Mouse (Mus musculus): ENCODE measurements at regions not wholly inside any gene's neighbourhood (a gene's known extent, or its start where the extent isn't known, plus 50 kb on each side); places are given as distances from the start of the nearest gene placed in this dataset.

DNA sequence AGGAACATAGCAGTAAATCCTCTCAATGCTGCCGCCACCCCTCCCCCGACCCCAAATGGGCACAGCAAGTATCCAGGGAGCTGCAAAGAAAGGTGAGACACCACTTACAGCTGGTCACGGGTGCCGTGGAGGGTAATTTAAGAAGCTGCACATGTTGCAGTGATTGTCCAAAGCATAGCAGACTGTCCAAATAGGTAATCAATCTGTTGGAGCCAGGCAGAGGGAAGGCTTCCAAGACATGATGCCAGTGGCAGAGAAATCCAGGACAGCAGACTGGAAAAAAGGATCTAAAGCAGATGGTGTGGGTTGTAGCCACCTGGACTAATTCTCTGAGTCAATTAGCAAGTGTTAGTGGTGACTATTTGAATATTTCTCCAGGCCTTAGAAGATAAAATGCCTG is 506.6 kb downstream of the Basp1 start:
- Histone ChIP-seq H3K4me2 (no peak overlapping the region), H3K4me1 (replicated peaks; ENCODE audit: control insufficient read depth, insufficient read depth, low read length) (no peaks in the 10 kb centered on the region), H3K9ac (ENCODE audit: low read depth, low read length) (no peak overlapping the region), H3K9me3 (ENCODE audit: control insufficient read depth, low read length) (no peaks in the 10 kb centered on the region), H3K27me3 (replicated peaks; ENCODE audit: control insufficient read depth, insufficient read depth, low read length) (no peaks in the 10 kb centered on the region), H3K36me3 (ENCODE audit: control insufficient read depth, insufficient read depth, low read length) (no peaks in the 10 kb centered on the region), H3K4me3 (ENCODE audit: low read depth, low read length) (no peak overlapping the region), H3K27ac (ENCODE audit: low read depth, low read length) (no peak overlapping the region)
- 55% methylated on average over 4 of the region's 4 CpGs for WGBS
- DNase-seq (ENCODE audit: low spot score): no peak
- no peak for ATAC-seq (replicated peaks; ENCODE audit: low FRiP score)

DNA sequence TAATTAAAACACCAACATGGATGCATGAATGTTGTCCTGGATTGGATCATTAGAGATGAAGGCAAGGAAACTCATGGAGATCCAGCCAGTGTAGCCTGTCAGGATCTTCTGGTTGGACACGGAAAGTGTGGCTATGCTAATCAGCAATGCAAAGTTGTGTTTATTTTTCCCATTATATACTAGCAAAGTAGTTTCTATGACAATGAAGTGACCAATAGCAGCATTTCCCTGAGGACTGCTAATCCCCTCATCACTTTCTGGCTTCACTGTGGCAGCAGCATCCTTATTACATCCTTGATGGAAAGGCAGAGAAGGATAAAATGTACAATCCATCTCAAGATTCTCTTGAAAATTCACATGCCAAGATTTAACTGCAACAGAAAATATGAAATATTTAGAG is 534.7 kb downstream of the Basp1 start:
- WGBS: 63% methylated on average over 1 of the region's 1 CpGs
- H3K9ac ChIP-seq (ENCODE audit: low read depth, low read length): no peak overlapping the region
- no peaks in the 10 kb centered on the region for H3K36me3 ChIP-seq (ENCODE audit: control insufficient read depth, insufficient read depth, low read length)
- H3K9me3 ChIP-seq (ENCODE audit: control insufficient read depth, low read length): no peaks in the 10 kb centered on the region
- no peak overlapping the region for H3K27ac ChIP-seq (ENCODE audit: low read depth, low read length)
- no peak for DNase-seq (ENCODE audit: low spot score)
- no peaks in the 10 kb centered on the region for H3K27me3 ChIP-seq (replicated peaks; ENCODE audit: control insufficient read depth, insufficient read depth, low read length)
- no peak overlapping the region for H3K4me2 ChIP-seq
- no peak overlapping the region for H3K4me3 ChIP-seq (ENCODE audit: low read depth, low read length)
- H3K4me1 ChIP-seq (replicated peaks; ENCODE audit: control insufficient read depth, insufficient read depth, low read length): no peaks in the 10 kb centered on the region
- no peak for ATAC-seq (replicated peaks; ENCODE audit: low FRiP score)

DNA sequence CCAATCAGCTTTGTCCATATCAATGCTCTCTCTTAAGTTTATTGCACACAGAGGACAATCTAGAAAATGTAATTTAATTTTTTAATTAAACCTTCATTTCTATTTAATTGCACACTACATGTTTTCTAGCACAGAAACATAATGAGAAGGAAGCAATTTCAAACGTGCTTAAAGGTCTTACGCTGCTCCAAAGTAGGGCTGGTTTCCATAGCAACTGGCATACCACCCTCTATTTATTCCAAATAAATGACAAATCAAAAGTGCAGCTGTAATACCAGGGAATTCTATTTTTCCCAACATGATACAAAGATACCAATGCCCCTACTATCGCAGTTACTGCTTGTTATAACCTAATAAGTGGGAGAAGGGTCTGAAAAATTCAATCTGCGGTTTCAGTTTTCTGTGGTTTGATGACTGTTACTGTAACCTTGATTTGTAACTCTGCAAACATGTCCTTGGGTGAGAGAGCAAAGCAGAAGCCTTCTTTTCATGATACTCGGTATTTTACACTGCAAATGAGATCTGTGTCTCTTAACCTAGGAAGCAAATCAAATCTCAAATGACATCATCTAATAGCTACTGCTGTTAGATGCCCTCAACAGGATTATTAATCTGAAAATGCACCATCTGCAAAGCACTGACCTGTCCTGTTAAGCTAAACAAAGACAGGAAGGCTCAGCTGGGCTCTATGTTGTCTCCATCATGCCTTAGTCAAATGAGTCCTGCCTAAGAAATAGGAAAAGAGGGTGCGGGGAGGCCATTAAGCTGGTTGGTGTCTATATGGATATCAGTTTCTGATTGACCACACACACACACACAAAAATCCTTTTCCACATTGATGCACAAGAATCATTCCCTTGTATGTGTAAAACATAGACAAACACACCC is 535.6 kb downstream of the Basp1 start:
- DNase-seq (ENCODE audit: low spot score): no peak
- no peaks in the 10 kb centered on the region for H3K9me3 ChIP-seq (ENCODE audit: control insufficient read depth, low read length)
- H3K4me3 ChIP-seq (ENCODE audit: low read depth, low read length): no peak overlapping the region
- WGBS: 74% methylated on average over 6 of the region's 6 CpGs
- no peaks in the 10 kb centered on the region for H3K4me1 ChIP-seq (replicated peaks; ENCODE audit: control insufficient read depth, insufficient read depth, low read length)
- no peaks in the 10 kb centered on the region for H3K27me3 ChIP-seq (replicated peaks; ENCODE audit: control insufficient read depth, insufficient read depth, low read length)
- H3K9ac ChIP-seq (ENCODE audit: low read depth, low read length): no peak overlapping the region
- ATAC-seq (replicated peaks; ENCODE audit: low FRiP score): no peak
- H3K4me2 ChIP-seq: no peak overlapping the region
- no peak overlapping the region for H3K27ac ChIP-seq (ENCODE audit: low read depth, low read length)
- no peaks in the 10 kb centered on the region for H3K36me3 ChIP-seq (ENCODE audit: control insufficient read depth, insufficient read depth, low read length)

- no peak for ATAC-seq (replicated peaks; ENCODE audit: low FRiP score)
- no peaks in the 10 kb centered on the region for H3K9me3 ChIP-seq (ENCODE audit: control insufficient read depth, low read length)
- 78% methylated on average over 5 of the region's 5 CpGs for WGBS
- no peak overlapping the region for H3K9ac ChIP-seq (ENCODE audit: low read depth, low read length)
- H3K27ac ChIP-seq (ENCODE audit: low read depth, low read length): no peak overlapping the region
- no peak overlapping the region for H3K4me3 ChIP-seq (ENCODE audit: low read depth, low read length)
- no peak for DNase-seq (ENCODE audit: low spot score)
- no peak overlapping the region for H3K4me2 ChIP-seq
- H3K36me3 ChIP-seq (ENCODE audit: control insufficient read depth, insufficient read depth, low read length): no peaks in the 10 kb centered on the region
- H3K27me3 ChIP-seq (replicated peaks; ENCODE audit: control insufficient read depth, insufficient read depth, low read length): no peaks in the 10 kb centered on the region
- no peaks in the 10 kb centered on the region for H3K4me1 ChIP-seq (replicated peaks; ENCODE audit: control insufficient read depth, insufficient read depth, low read length)
These were observed 537.3 kb downstream of the Basp1 start for GRCm38 (mm10) chr15:24876157-24876731.

DNA sequence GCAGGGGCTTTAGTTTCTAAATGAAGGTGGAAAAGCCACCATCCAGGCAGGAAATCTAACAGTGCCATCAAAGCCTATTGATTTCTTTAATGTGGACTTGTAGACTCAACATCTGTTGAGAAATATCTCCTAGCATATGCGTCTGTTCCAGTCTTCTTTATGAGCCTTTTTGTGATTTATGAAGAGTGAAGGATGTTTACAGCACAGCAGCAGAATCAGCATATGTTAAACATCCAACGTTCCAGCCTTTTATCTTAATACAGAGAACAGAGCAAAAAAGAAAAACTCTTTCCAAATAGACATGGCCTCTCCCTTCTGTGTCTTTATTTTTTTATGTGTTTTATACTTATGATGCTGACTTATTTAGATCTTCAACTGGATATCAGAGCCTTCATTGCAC is 573.3 kb downstream of the Basp1 start:
- Histone ChIP-seq H3K27ac (ENCODE audit: low read depth, low read length) (no peak overlapping the region), H3K4me2 (no peak overlapping the region), H3K9me3 (ENCODE audit: control insufficient read depth, low read length) (no peaks in the 10 kb centered on the region), H3K27me3 (replicated peaks; ENCODE audit: control insufficient read depth, insufficient read depth, low read length) (no peaks in the 10 kb centered on the region), H3K9ac (ENCODE audit: low read depth, low read length) (no peak overlapping the region), H3K4me3 (ENCODE audit: low read depth, low read length) (no peak overlapping the region), H3K36me3 (ENCODE audit: control insufficient read depth, insufficient read depth, low read length) (no peaks in the 10 kb centered on the region), H3K4me1 (replicated peaks; ENCODE audit: control insufficient read depth, insufficient read depth, low read length) (no peaks in the 10 kb centered on the region)
- WGBS: 63% methylated on average over 2 of the region's 2 CpGs
- DNase-seq (ENCODE audit: low spot score): no peak
- ATAC-seq (replicated peaks; ENCODE audit: low FRiP score): no peak

DNA sequence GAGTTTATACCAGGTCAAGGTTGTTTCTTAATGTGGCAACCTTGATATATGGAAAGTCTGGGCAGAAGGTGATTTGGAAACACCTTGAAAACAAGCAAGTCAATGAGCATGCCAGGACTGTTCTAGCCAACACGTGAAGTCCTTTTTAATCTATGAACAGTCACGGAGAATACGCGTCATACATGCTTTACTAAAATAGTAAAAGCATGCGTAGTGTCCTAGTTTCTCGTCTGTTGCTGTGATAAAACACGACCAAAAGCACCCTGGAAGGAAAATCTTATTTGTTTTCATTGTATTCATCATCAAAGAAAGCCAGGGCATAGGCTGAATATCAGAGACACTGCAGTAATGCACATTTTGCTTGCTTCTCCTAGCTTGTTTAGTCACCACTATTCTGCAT is 575.2 kb downstream of the Basp1 start:
- DNase-seq (ENCODE audit: low spot score): no peak

DNA sequence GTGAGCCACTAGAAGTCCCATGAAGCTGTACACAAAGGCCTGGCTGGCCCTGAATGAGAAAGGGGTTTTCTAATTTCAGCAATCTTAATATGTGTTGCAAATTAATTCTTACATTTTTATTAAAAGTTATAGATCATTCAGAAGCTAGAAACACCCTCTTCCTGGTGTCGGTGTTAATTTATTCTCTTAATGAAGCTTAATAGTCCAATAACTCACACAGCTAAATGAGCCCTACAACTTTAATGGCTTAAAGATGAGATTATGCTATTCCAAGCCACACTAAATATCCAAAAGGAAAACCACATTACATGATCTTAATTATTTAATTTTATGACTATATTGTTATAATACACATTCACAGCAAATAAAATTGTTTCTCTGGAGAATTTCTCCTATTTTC is 585.7 kb downstream of the Basp1 start:
- no peaks in the 10 kb centered on the region for H3K36me3 ChIP-seq (ENCODE audit: control insufficient read depth, insufficient read depth, low read length)
- no peak for ATAC-seq (replicated peaks; ENCODE audit: low FRiP score)
- no peaks in the 10 kb centered on the region for H3K27me3 ChIP-seq (replicated peaks; ENCODE audit: control insufficient read depth, insufficient read depth, low read length)
- no peak overlapping the region for H3K27ac ChIP-seq (ENCODE audit: low read depth, low read length)
- no peak overlapping the region for H3K4me2 ChIP-seq
- WGBS: 94% methylated on average over 1 of the region's 1 CpGs
- H3K9ac ChIP-seq (ENCODE audit: low read depth, low read length): no peak overlapping the region
- H3K4me1 ChIP-seq (replicated peaks; ENCODE audit: control insufficient read depth, insufficient read depth, low read length): no peaks in the 10 kb centered on the region
- no peak for DNase-seq (ENCODE audit: low spot score)
- no peaks in the 10 kb centered on the region for H3K9me3 ChIP-seq (ENCODE audit: control insufficient read depth, low read length)
- no peak overlapping the region for H3K4me3 ChIP-seq (ENCODE audit: low read depth, low read length)

More for the DNA sequence above, 575.2 kb downstream of the Basp1 start:
- Histone ChIP-seq H3K36me3 (ENCODE audit: control insufficient read depth, insufficient read depth, low read length) (no peaks in the 10 kb centered on the region), H3K27me3 (replicated peaks; ENCODE audit: control insufficient read depth, insufficient read depth, low read length) (no peaks in the 10 kb centered on the region), H3K9me3 (ENCODE audit: control insufficient read depth, low read length) (no peaks in the 10 kb centered on the region), H3K4me3 (ENCODE audit: low read depth, low read length) (no peak overlapping the region), H3K4me1 (replicated peaks; ENCODE audit: control insufficient read depth, insufficient read depth, low read length) (no peaks in the 10 kb centered on the region), H3K27ac (ENCODE audit: low read depth, low read length) (no peak overlapping the region), H3K9ac (ENCODE audit: low read depth, low read length) (no peak overlapping the region), H3K4me2 (no peak overlapping the region)
- no peak for ATAC-seq (replicated peaks; ENCODE audit: low FRiP score)
- 85% methylated on average over 7 of the region's 7 CpGs for WGBS

- H3K9me3 ChIP-seq (ENCODE audit: control insufficient read depth, low read length): no peaks in the 10 kb centered on the region
- no peak overlapping the region for H3K4me3 ChIP-seq (ENCODE audit: low read depth, low read length)
- H3K4me2 ChIP-seq: no peak overlapping the region
- no peak overlapping the region for H3K9ac ChIP-seq (ENCODE audit: low read depth, low read length)
- DNase-seq (ENCODE audit: low spot score): no peak
- H3K36me3 ChIP-seq (ENCODE audit: control insufficient read depth, insufficient read depth, low read length): no peaks in the 10 kb centered on the region
- no peak for ATAC-seq (replicated peaks; ENCODE audit: low FRiP score)
- no peaks in the 10 kb centered on the region for H3K27me3 ChIP-seq (replicated peaks; ENCODE audit: control insufficient read depth, insufficient read depth, low read length)
- H3K4me1 ChIP-seq (replicated peaks; ENCODE audit: control insufficient read depth, insufficient read depth, low read length): no peaks in the 10 kb centered on the region
- H3K27ac ChIP-seq (ENCODE audit: low read depth, low read length): no peak overlapping the region
These were observed 586.3 kb downstream of the Basp1 start for GRCm38 (mm10) chr15:24827259-24827658.

GRCm38 (mm10) chr15:24796836-24797235 is 616.7 kb downstream of the Basp1 start:
- DNase-seq (ENCODE audit: low spot score) (no peak), ATAC-seq (replicated peaks; ENCODE audit: low FRiP score) (no peak)
- no peaks in the 10 kb centered on the region for H3K36me3 ChIP-seq (ENCODE audit: control insufficient read depth, insufficient read depth, low read length)
- no peaks in the 10 kb centered on the region for H3K4me1 ChIP-seq (replicated peaks; ENCODE audit: control insufficient read depth, insufficient read depth, low read length)
- H3K27ac ChIP-seq (ENCODE audit: low read depth, low read length): no peak overlapping the region
- H3K9ac ChIP-seq (ENCODE audit: low read depth, low read length): no peak overlapping the region
- no peaks in the 10 kb centered on the region for H3K9me3 ChIP-seq (ENCODE audit: control insufficient read depth, low read length)
- H3K4me3 ChIP-seq (ENCODE audit: low read depth, low read length): no peak overlapping the region
- no peak overlapping the region for H3K4me2 ChIP-seq
- 72% methylated on average over 1 of the region's 1 CpGs for WGBS
- H3K27me3 ChIP-seq (replicated peaks; ENCODE audit: control insufficient read depth, insufficient read depth, low read length): no peaks in the 10 kb centered on the region

All from liver, embryonic 11.5 days (tissue).